Mouse (Mus musculus) MEL (cell line): ENCODE measurements around the gene Clec16a. TPM values are rescaled to one million over a fixed set of nuclear protein-coding genes. Genes with fewer than 3 reads are reported as not detected.

Experiments used
- DNase-seq: peaks from one replicate; pipeline ENCODE4 v3.0.0; 2011; ENCODE audit warnings: low read depth, low spot score
- H3K27ac ChIP-seq: 2 replicates; pipeline ENCODE4 v1.5.1; 2012; ENCODE audit warnings: low read depth, mild to moderate bottlenecking, control low read depth, low read length, moderate library complexity; ENCODE audit not compliant: control insufficient read depth
- H3K27me3 ChIP-seq, 2 experiments: fragments of 150-350 bp in 1 of 2; sonication (generic) in 1 of 2; 2 replicates each; pipeline ENCODE4 v1.6.1; 2012; ENCODE audit warnings: low read length in 2 of 2, mild to moderate bottlenecking in 2 of 2, improper control_type of control experiment in 1 of 2, moderate library complexity in 1 of 2; ENCODE audit not compliant: insufficient read depth in 2 of 2, control insufficient read depth in 1 of 2
- H3K36me3 ChIP-seq, 2 experiments: 2 replicates each; pipeline ENCODE4 v1.6.1; 2012 to 2014; ENCODE audit warnings: low read length in 2 of 2, improper control_type of control experiment in 1 of 2, inconsistent platforms in 1 of 2, mild to moderate bottlenecking in 1 of 2; ENCODE audit not compliant: insufficient read depth in 2 of 2, control insufficient read depth in 1 of 2
- H3K4me1 ChIP-seq, 2 experiments: fragments of 150-350 bp in 1 of 2; sonication (generic) in 1 of 2; 2 replicates each; pipeline ENCODE4 v1.6.1; 2012; ENCODE audit warnings: low read length in 2 of 2, improper control_type of control experiment in 1 of 2, mild to moderate bottlenecking in 1 of 2; ENCODE audit not compliant: insufficient read depth in 2 of 2, control insufficient read depth in 1 of 2
- H3K4me3 ChIP-seq, 2 experiments: fragments of 150-350 bp in 1 of 2; sonication (generic) in 1 of 2; 2 replicates each; pipeline ENCODE4 v1.5.1; 2012; ENCODE audit warnings: low read depth in 2 of 2, low read length in 2 of 2, mild to moderate bottlenecking in 2 of 2, moderate library complexity in 2 of 2, control low read depth in 1 of 2, improper control_type of control experiment in 1 of 2; ENCODE audit not compliant: control insufficient read depth in 1 of 2, insufficient read depth in 1 of 2
- H3K79me2 ChIP-seq: 2 replicates; pipeline ENCODE4 v1.6.1; 2012; ENCODE audit warnings: mild to moderate bottlenecking, low read length, moderate library complexity; ENCODE audit not compliant: control insufficient read depth, poor library complexity, insufficient read depth
- H3K9ac ChIP-seq: 2 replicates; pipeline ENCODE4 v1.6.1; 2012; ENCODE audit warnings: low read depth, mild to moderate bottlenecking, control low read depth, low read length, moderate library complexity; ENCODE audit not compliant: control insufficient read depth, poor library complexity, severe bottlenecking
- H3K9me3 ChIP-seq: fragments of 150-350 bp; sonication (generic); replicated peaks from 2 replicates; pipeline ENCODE4 v1.6.1; 2012; ENCODE audit warnings: mild to moderate bottlenecking, low read length, improper control_type of control experiment, moderate library complexity; ENCODE audit not compliant: insufficient read depth
- CTCF ChIP-seq, 3 experiments: IDR thresholded peaks in 2 of 3; conservative IDR thresholded peaks in 1 of 3; 2 replicates each; pipeline ENCODE4 v1.5.1; 2011 to 2012; ENCODE audit warnings: low read length in 3 of 3, low read depth in 2 of 3, mild to moderate bottlenecking in 2 of 3, improper control_type of control experiment in 1 of 3, inconsistent platforms in 1 of 3, mixed read lengths in 1 of 3, moderate library complexity in 1 of 3; ENCODE audit not compliant: control insufficient read depth in 1 of 3, insufficient read depth in 1 of 3, poor library complexity in 1 of 3, severe bottlenecking in 1 of 3
- ELF1 ChIP-seq: IDR thresholded peaks from 2 replicates; pipeline ENCODE4 v1.6.1; 2014; ENCODE audit warnings: low read depth, mild to moderate bottlenecking, inconsistent platforms, low read length, improper control_type of control experiment, moderate library complexity
- GABPA ChIP-seq: IDR thresholded peaks from 2 replicates; pipeline ENCODE4 v1.6.1; 2012; ENCODE audit warnings: low read depth, mild to moderate bottlenecking, inconsistent platforms, low read length, improper control_type of control experiment, moderate library complexity
- MAFK ChIP-seq: IDR thresholded peaks from 2 replicates; pipeline ENCODE4 v1.6.1; 2011; ENCODE audit warnings: low read depth, mild to moderate bottlenecking, low read length, improper control_type of control experiment, borderline replicate concordance
- MAX ChIP-seq: IDR thresholded peaks from 2 replicates; pipeline ENCODE4 v1.6.1; 2011; ENCODE audit warnings: low read length, improper control_type of control experiment
- MEF2A ChIP-seq: IDR thresholded peaks from 2 replicates; pipeline ENCODE4 v1.6.1; 2014; ENCODE audit warnings: low read depth, mild to moderate bottlenecking, inconsistent platforms, low read length, improper control_type of control experiment; ENCODE audit not compliant: poor library complexity, insufficient replicate concordance, severe bottlenecking; ENCODE audit errors: extremely low read depth
- MYB ChIP-seq: IDR thresholded peaks from 2 replicates; pipeline ENCODE4 v1.6.1; 2011; ENCODE audit warnings: mild to moderate bottlenecking, low read depth, low read length, improper control_type of control experiment
- POLR2AphosphoS2 ChIP-seq: IDR thresholded peaks from 2 replicates; pipeline ENCODE4 v1.6.1; 2011; ENCODE audit warnings: low read length, improper control_type of control experiment
- RAD21 ChIP-seq: IDR thresholded peaks from 2 replicates; pipeline ENCODE4 v1.6.1; 2011; ENCODE audit warnings: mild to moderate bottlenecking, low read depth, low read length, improper control_type of control experiment
- TAL1 ChIP-seq: IDR thresholded peaks from 2 replicates; pipeline ENCODE4 v1.6.1; 2012; ENCODE audit warnings: mild to moderate bottlenecking, inconsistent platforms, low read length, moderate library complexity, mixed read lengths
- TCF12 ChIP-seq: IDR thresholded peaks from 2 replicates; pipeline ENCODE4 v1.6.1; 2014; ENCODE audit warnings: low read depth, mild to moderate bottlenecking, inconsistent platforms, low read length, improper control_type of control experiment, moderate library complexity
- USF1 ChIP-seq: IDR thresholded peaks from 2 replicates; pipeline ENCODE4 v1.6.1; 2014; ENCODE audit warnings: low read depth, mild to moderate bottlenecking, inconsistent platforms, low read length, improper control_type of control experiment, moderate library complexity
- ZKSCAN1 ChIP-seq: IDR thresholded peaks from 2 replicates; pipeline ENCODE4 v1.6.1; 2012; ENCODE audit warnings: low read depth, mild to moderate bottlenecking, inconsistent platforms, low read length, improper control_type of control experiment, moderate library complexity
- ZMIZ1 ChIP-seq: IDR thresholded peaks from 2 replicates; pipeline ENCODE4 v1.6.1; 2012; ENCODE audit warnings: low read depth, mild to moderate bottlenecking, inconsistent platforms, low read length, improper control_type of control experiment, moderate library complexity
- polyA plus RNA-seq, 2 experiments: library from polyadenylated mRNA; stranded (reverse) in 1 of 2; unstranded in 1 of 2; fragments of >175 nt in 1 of 2; fragments of >200 nt in 1 of 2; gene quantifications; 2 replicates each; pipeline versions ENCODE4 v1.2.1 to v1.2.4; 2012; ENCODE audit warnings: low replicate concordance in 2 of 2, low read depth in 1 of 2; ENCODE audit not compliant: insufficient read length in 2 of 2, insufficient read depth in 1 of 2, missing spikeins in 1 of 2
- total RNA-seq: library from RNA; depleted of rRNA; stranded (reverse); fragments of 300-350 nt; gene quantifications from 2 replicates; pipeline ENCODE4 v1.2.3, GENCODE M21; 2012

Gene Clec16a
- total and polyA plus RNA-seq, 3 experiments = 10.4 to 49.3 (median 22.1) TPM

GRCm38 (mm10) chr16:10780631-10781120 is 235.5 kb downstream of the Clec16a start:
- no peak overlapping the region for H3K4me3 ChIP-seq
- no peak for DNase-seq
- H3K9me3 ChIP-seq = no peaks in the 10 kb centered on the region
- peaks cover 0 to 4% of the 10 kb centered on the region in 2 experiments; a peak in 3 of 4 replicates for H3K27me3 ChIP-seq
- no peak overlapping the region for H3K9ac ChIP-seq
- no peak overlapping the region for H3K27ac ChIP-seq
- H3K4me1 ChIP-seq = no peaks in the 10 kb centered on the region
- no peaks in the 10 kb centered on the region for H3K36me3 ChIP-seq
- TF ChIP-seq MEF2A (no peak), TAL1 (no peak), MAFK (no peak), CTCF (IDR thresholded peaks at IDR 0.05 in 2 of 3, conservative IDR thresholded peaks at IDR 0.05 in 1 of 3; ENCODE audit: control insufficient read depth in 1 of 3, insufficient read depth in 1 of 3, low read depth in 2 of 3, low read length in 3 of 3, poor library complexity in 1 of 3, severe bottlenecking in 1 of 3) (no peak), GABPA (no peak), MAX (no peak), ELF1 (no peak), ZMIZ1 (no peak), ZKSCAN1 (no peak), POLR2AphosphoS2 (no peak), MYB (no peak), RAD21 (no peak)
- H3K79me2 ChIP-seq = no peaks in the 10 kb centered on the region; the same call in 1 of the 2 replicates

- Histone ChIP-seq H3K79me2 (no peaks in the 10 kb centered on the region; the same call in 1 of the 2 replicates), H3K27ac (no peak overlapping the region), H3K36me3 (no peaks in the 10 kb centered on the region), H3K9ac (no peak overlapping the region), H3K4me1 (peaks cover 0 to 3% of the 10 kb centered on the region in 2 experiments; a peak in 1 of 4 replicates), H3K9me3 (no peaks in the 10 kb centered on the region), H3K27me3 (peaks cover 0 to 4% of the 10 kb centered on the region in 2 experiments; a peak in 3 of 4 replicates), H3K4me3 (no peak overlapping the region)
- TF ChIP-seq TCF12 (no peak), USF1 (no peak), ZKSCAN1 (no peak)
- no peak for DNase-seq
These were observed 236.8 kb downstream of the Clec16a start for GRCm38 (mm10) chr16:10781862-10782371.
